Mouse (Mus musculus): ENCODE results near the gene Uba1.

DNA sequence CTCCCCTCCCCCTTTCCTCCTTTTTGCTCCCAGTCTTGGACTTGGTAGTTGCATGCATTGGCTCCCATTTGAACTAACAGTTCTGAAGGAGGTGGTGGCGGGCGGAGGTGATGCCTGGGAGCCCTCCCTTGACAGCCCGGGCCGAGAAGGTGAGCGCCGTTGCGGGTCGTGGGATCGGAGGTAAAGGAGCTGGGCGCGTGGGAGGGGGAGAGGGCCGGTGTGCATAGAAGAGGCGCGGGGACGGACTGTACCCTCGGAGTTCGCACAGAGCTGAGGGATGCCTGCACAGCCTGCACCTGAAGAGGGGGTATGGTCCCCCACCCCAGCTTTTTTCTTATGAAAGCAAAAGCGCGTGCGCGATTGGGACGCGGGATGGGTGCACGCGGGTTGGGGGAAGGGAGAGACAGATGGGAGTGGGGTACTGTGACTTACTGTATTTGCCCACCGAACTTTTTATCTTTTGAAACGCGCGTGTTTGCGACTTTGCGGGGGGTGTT lies 40.2 kb upstream of the Uba1 start:
- TF ChIP-seq CTCF (IDR thresholded peaks at IDR 0.05; ENCODE audit: low read depth), result no peak
- no peak for TF ChIP-seq EP300 (IDR thresholded peaks at IDR 0.05; ENCODE audit: low read depth)

Data from liver, postnatal 0 days (tissue).